Comparison of ENCODE assay signal across 13 mouse cellular contexts in the genomic region with DNA sequence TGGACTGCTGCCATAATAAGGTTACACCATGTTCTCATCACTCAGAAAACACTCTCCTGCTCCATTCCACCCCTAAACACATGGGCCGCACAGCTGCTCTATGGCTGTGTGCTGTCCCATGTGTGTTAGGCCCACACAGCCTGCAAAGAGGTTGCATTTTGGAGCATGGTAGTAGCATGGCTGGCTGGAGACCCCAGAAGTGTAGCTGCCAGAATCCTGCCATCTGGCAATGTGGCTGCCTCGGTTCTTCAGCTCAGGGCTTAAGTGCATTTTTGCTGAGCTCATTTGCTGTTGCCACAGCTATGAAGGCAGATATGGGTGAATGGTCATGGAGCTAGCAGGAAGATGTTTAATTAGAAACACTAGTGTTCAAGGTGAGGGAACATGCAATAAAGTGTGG. TPM values are rescaled to one million over a fixed set of nuclear protein-coding genes. Genes with fewer than 3 reads are reported as not detected.
DNase-seq lines count a peak whose midpoint lies in the region; ATAC-seq lines count a peak whose summit lies in the region.
"Had no signal": no experiment of that assay in that cellular context is flagged by ENCODE, and none has a peak within 500 bp of the region (broad histone marks: within the 10 kb centered on the region; RNA-seq: fewer than 3 reads in every experiment).

No protein-coding gene starts in this region.

- no peaks in the 10 kb centered on the region for H3K36me3 ChIP-seq in hindbrain, embryonic 12.5 days
- H3K36me3 ChIP-seq in limb, embryonic 11.5 days (ENCODE audit: control insufficient read depth, insufficient read depth, low read length): no peaks in the 10 kb centered on the region
- H3K36me3 ChIP-seq: embryonic facial prominence, embryonic 13.5 days; G1E had no signal

- peak; percentile 46; the same call in 1 of the 2 replicates for ATAC-seq in hindbrain, embryonic 12.5 days (ENCODE audit: low FRiP score)
- ATAC-seq in limb, embryonic 11.5 days (ENCODE audit: insufficient number of reproducible peaks, low FRiP score, low TSS enrichment, low read depth): no peak

- no peak overlapping the region for H3K4me3 ChIP-seq in hindbrain, embryonic 12.5 days
- H3K4me3 ChIP-seq in limb, embryonic 11.5 days (ENCODE audit: low read depth, low read length): no peak overlapping the region
- H3K4me3 ChIP-seq: embryonic facial prominence, embryonic 13.5 days; gastrocnemius, adult 2 months had no signal

- WGBS in hindbrain, embryonic 12.5 days: 63% methylated on average over 2 of the region's 2 CpGs
- WGBS in limb, embryonic 11.5 days: 45% methylated on average over 2 of the region's 2 CpGs

- peak; percentile 21 for DNase-seq in embryo, embryonic 10.5 days (ENCODE audit: low spot score)
- DNase-seq in embryo, embryonic 10 days (ENCODE audit: low spot score): no peak
- DNase-seq in adipocyte (ENCODE audit: low spot score) (peak; percentile 24), MN1 (ENCODE audit: low spot score) (no peak), liver (no peak)
- DNase-seq in limb, embryonic 11.5 days (ENCODE audit: low spot score): peak; percentile 41
- no peak for DNase-seq in adrenal gland, postnatal 4 days (ENCODE audit: low spot score in 2 of 2)
- DNase-seq: gastrocnemius, adult 2 months; kidney, adult 11 months; right cerebral cortex, postnatal 25 days had no signal

- H3K4me2 ChIP-seq in hindbrain, embryonic 12.5 days (replicated peaks): no peak overlapping the region
- H3K4me2 ChIP-seq in limb, embryonic 11.5 days (ENCODE audit: low read depth, severe bottlenecking): no peak overlapping the region
- H3K4me2 ChIP-seq: embryonic facial prominence, embryonic 13.5 days had no signal

- no peak overlapping the region for H3K27ac ChIP-seq in hindbrain, embryonic 12.5 days
- no peak overlapping the region for H3K27ac ChIP-seq in limb, embryonic 11.5 days (replicated peaks; ENCODE audit: low read depth, low read length)
- H3K27ac ChIP-seq: embryonic facial prominence, embryonic 13.5 days; gastrocnemius, adult 2 months had no signal

- no peaks in the 10 kb centered on the region for H3K9me3 ChIP-seq in hindbrain, embryonic 12.5 days (replicated peaks)
- H3K9me3 ChIP-seq in limb, embryonic 11.5 days (ENCODE audit: control insufficient read depth, low read length): no peaks in the 10 kb centered on the region
- H3K9me3 ChIP-seq: embryonic facial prominence, embryonic 13.5 days had no signal

- H3K4me1 ChIP-seq in hindbrain, embryonic 12.5 days: peaks cover 4% of the 10 kb centered on the region; the same call in 1 of the 2 replicates
- H3K4me1 ChIP-seq in limb, embryonic 11.5 days (ENCODE audit: control insufficient read depth, insufficient read depth, low read length): peaks cover 5% of the 10 kb centered on the region; the same call in 1 of the 2 replicates

- H3K9ac ChIP-seq in hindbrain, embryonic 12.5 days: no peak overlapping the region
- H3K9ac ChIP-seq in limb, embryonic 11.5 days (ENCODE audit: low read length): no peak overlapping the region
- H3K9ac ChIP-seq: embryonic facial prominence, embryonic 13.5 days had no signal

- H3K27me3 ChIP-seq in hindbrain, embryonic 12.5 days: no peaks in the 10 kb centered on the region
- H3K27me3 ChIP-seq in limb, embryonic 11.5 days (ENCODE audit: control insufficient read depth, insufficient read depth, low read length): no peaks in the 10 kb centered on the region
- H3K27me3 ChIP-seq: embryonic facial prominence, embryonic 13.5 days had no signal

RNA-seq across cellular contexts. Expression of gene Cntln, which starts 58.0 kb away (rescaled TPM):
- polyA plus RNA-seq in hindbrain, embryonic 12.5 days (2016; fragmentation: Nextera tagmentation; extraction: Ambion mirVana): 11.2 and 13.1 TPM in 2 replicates
- polyA plus RNA-seq in limb, embryonic 11.5 days (2014; fragmentation: Nextera tagmentation; extraction: Ambion mirVana): 12.7 and 13.0 TPM in 2 replicates
- total RNA-seq in adrenal gland, postnatal 4 days (2021): 10 to 100 TPM; 23.6 to 24.4 TPM
- polyA plus RNA-seq: G1E had no signal

Comparison
In these comparisons a context has a peak if more than half of its experiments do, and no peak if none do; other contexts are left out.
1. DNase-seq: peak in embryo, embryonic 10.5 days (single experiment), adipocyte (single experiment) and limb, embryonic 11.5 days (single experiment); none in embryo, embryonic 10 days (single experiment), MN1 (single experiment), adrenal gland, postnatal 4 days (0 of 2) and liver (single experiment).